Mouse (Mus musculus): ENCODE data around the gene Plcl2. TPM values are rescaled to one million over a fixed set of nuclear protein-coding genes. Genes with fewer than 3 reads are reported as not detected.

Gene Plcl2
- polyA plus RNA-seq, 1 experiment from 2014 or later = 8.2 TPM

DNA sequence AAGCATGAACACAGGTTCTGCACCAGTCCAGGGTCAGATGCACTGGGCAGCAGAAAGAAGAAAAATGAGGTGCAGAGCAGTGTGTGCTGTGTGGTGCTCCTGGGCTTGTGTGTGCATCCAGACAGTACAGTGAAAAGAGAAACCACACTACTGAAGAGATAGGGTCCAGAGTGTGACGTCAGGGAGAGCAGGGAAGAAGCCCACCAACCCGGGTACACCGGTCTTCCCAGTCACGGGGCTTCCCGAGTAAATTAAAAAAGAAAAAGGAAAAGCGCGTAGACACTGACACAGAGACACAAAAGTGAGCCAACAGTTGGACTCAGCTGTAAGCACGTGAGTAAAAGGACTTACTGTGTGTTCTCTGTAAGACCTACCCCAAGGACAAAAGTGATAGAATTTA lies 149.7 kb downstream of the Plcl2 start:
- ATAC-seq = no peak

DNA sequence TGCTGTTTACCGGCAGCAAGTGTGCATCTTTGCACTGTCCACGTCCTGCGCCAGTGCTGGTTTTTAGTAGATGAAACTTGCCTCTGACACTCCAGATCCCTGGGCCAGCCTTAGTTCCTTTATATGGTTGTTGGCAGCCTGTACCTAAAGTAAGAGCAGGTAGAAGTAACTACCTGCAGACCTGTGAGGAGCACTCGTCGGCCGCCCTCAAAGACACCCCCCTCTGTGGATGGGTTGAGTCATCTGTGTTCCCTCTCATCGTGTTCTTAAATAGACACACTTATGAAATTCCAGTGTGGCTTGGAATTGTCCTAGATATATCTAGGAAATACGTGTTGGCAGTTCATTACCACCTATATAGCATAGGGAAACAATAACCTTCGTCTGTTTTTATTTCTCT lies 158.4 kb downstream of the Plcl2 start:
- Histone ChIP-seq H3K27ac (ENCODE audit: low read depth, low read length) (no peak overlapping the region), H3K9ac (ENCODE audit: low read depth, low read length) (no peak overlapping the region), H3K4me1 (ENCODE audit: control insufficient read depth, insufficient read depth, low read depth, low read length) (no peaks in the 10 kb centered on the region), H3K4me3 (ENCODE audit: low read length) (no peak overlapping the region), H3K9me3 (ENCODE audit: control insufficient read depth, low read length) (no peaks in the 10 kb centered on the region), H3K36me3 (ENCODE audit: control insufficient read depth, insufficient read depth, low read length) (no peaks in the 10 kb centered on the region), H3K27me3 (replicated peaks; ENCODE audit: control insufficient read depth, insufficient read depth, low read length) (no peaks in the 10 kb centered on the region), H3K4me2 (ENCODE audit: low read length) (no peak overlapping the region)
- WGBS = 90% methylated on average over 9 of the region's 9 CpGs
- no peak for ATAC-seq

More for the DNA sequence above, 149.7 kb downstream of the Plcl2 start:
- no peak overlapping the region for H3K9ac ChIP-seq (ENCODE audit: low read depth, low read length)
- H3K36me3 ChIP-seq (ENCODE audit: control insufficient read depth, insufficient read depth, low read length) = no peaks in the 10 kb centered on the region
- 91% methylated on average over 8 of the region's 8 CpGs for WGBS
- no peaks in the 10 kb centered on the region for H3K9me3 ChIP-seq (ENCODE audit: control insufficient read depth, low read length)
- no peaks in the 10 kb centered on the region for H3K4me1 ChIP-seq (ENCODE audit: control insufficient read depth, insufficient read depth, low read depth, low read length)
- no peaks in the 10 kb centered on the region for H3K27me3 ChIP-seq (replicated peaks; ENCODE audit: control insufficient read depth, insufficient read depth, low read length)
- H3K4me2 ChIP-seq (ENCODE audit: low read length) = no peak overlapping the region
- H3K4me3 ChIP-seq (ENCODE audit: low read length) = no peak overlapping the region
- no peak overlapping the region for H3K27ac ChIP-seq (ENCODE audit: low read depth, low read length)

DNA sequence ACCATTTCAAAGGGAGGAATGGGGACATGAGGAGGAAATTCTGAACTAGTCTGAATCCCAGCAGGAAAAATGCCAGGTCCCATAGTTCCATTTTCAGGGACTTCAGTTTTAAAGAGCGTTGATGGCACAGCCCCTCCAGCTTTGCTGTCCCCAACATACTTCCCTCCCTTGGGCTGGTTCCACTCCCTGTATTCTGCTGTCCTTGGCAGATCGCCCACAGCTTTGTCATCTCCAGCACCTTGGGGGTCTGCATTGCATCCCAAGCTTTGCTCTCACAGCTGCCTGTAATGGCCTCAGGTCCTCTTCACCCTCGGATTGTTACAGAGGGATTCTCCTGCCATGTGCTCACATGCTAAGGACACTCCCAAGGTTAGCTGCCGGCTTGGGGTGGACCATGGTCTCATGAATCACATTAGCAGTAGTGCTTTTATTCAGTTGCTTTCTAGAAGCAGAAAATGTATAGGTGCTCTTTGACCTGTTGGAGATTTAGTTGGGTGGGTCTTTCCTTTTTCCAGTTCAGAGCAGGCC lies 159.5 kb downstream of the Plcl2 start:
- Histone ChIP-seq H3K9me3 (ENCODE audit: control insufficient read depth, low read length) (no peaks in the 10 kb centered on the region), H3K4me2 (ENCODE audit: low read length) (no peak overlapping the region), H3K36me3 (ENCODE audit: control insufficient read depth, insufficient read depth, low read length) (no peaks in the 10 kb centered on the region), H3K9ac (ENCODE audit: low read depth, low read length) (no peak overlapping the region), H3K4me1 (ENCODE audit: control insufficient read depth, insufficient read depth, low read depth, low read length) (no peaks in the 10 kb centered on the region), H3K27ac (ENCODE audit: low read depth, low read length) (no peak overlapping the region), H3K27me3 (replicated peaks; ENCODE audit: control insufficient read depth, insufficient read depth, low read length) (no peaks in the 10 kb centered on the region), H3K4me3 (ENCODE audit: low read length) (no peak overlapping the region)
- ATAC-seq = no peak; the same call in 1 of the 2 replicates
- WGBS = 73% methylated on average over 4 of the region's 4 CpGs

DNA sequence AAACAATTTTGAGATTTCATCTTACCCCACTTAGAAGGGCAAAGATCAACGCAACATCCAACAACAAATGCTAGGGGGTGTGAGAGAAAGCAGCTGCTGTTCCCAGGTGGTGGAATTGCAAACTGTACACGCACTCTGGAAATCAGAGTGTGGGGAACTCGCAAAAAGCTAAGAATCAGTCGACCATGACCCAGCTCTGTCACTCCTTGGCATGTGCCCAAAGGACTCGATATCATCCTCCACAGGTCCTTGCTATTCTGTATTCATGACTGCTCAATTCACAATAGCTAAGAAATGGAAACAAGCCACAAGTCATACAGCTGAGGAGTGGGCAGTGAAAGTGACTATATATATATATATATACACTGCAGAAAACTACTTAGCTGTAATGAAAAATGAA lies 162.2 kb downstream of the Plcl2 start:
- Histone ChIP-seq H3K9me3 (ENCODE audit: control insufficient read depth, low read length) (no peaks in the 10 kb centered on the region), H3K4me3 (ENCODE audit: low read length) (no peak overlapping the region), H3K4me2 (ENCODE audit: low read length) (no peak overlapping the region), H3K9ac (ENCODE audit: low read depth, low read length) (no peak overlapping the region), H3K27ac (ENCODE audit: low read depth, low read length) (no peak overlapping the region), H3K27me3 (replicated peaks; ENCODE audit: control insufficient read depth, insufficient read depth, low read length) (no peaks in the 10 kb centered on the region), H3K4me1 (ENCODE audit: control insufficient read depth, insufficient read depth, low read depth, low read length) (no peaks in the 10 kb centered on the region), H3K36me3 (ENCODE audit: control insufficient read depth, insufficient read depth, low read length) (no peaks in the 10 kb centered on the region)
- WGBS = 58% methylated on average over 5 of the region's 5 CpGs
- ATAC-seq = 0 out of 2 replicates have a peak, but pooled peaks have one; percentile 40

DNA sequence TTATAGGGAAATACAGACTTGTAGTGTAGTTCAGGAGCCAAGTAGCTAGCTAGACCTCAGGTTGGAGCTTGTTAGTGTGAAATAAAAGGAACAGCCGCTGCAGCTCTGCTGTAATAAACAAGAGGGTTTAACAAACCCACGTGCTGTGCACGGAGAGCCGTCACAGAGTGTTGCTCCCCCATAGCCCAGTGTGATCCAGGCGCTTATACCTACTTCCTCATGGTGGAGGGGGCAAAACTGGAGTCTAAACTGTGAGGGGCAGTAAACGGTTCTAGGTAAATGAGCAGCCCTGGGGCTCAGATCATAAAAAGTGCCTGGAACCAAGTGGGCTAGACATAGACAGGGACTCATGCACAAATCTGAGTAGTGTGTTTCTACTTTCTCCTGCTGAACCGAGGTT lies 165.4 kb downstream of the Plcl2 start:
- no peaks in the 10 kb centered on the region for H3K36me3 ChIP-seq (ENCODE audit: control insufficient read depth, insufficient read depth, low read length)
- 88% methylated on average over 7 of the region's 7 CpGs for WGBS
- no peak for ATAC-seq
- H3K9ac ChIP-seq (ENCODE audit: low read depth, low read length) = no peak overlapping the region
- H3K9me3 ChIP-seq (ENCODE audit: control insufficient read depth, low read length) = no peaks in the 10 kb centered on the region
- no peak overlapping the region for H3K27ac ChIP-seq (ENCODE audit: low read depth, low read length)
- no peak overlapping the region for H3K4me3 ChIP-seq (ENCODE audit: low read length)
- H3K4me2 ChIP-seq (ENCODE audit: low read length) = no peak overlapping the region
- H3K4me1 ChIP-seq (ENCODE audit: control insufficient read depth, insufficient read depth, low read depth, low read length) = peaks cover 10% of the 10 kb centered on the region
- H3K27me3 ChIP-seq (replicated peaks; ENCODE audit: control insufficient read depth, insufficient read depth, low read length) = no peaks in the 10 kb centered on the region

DNA sequence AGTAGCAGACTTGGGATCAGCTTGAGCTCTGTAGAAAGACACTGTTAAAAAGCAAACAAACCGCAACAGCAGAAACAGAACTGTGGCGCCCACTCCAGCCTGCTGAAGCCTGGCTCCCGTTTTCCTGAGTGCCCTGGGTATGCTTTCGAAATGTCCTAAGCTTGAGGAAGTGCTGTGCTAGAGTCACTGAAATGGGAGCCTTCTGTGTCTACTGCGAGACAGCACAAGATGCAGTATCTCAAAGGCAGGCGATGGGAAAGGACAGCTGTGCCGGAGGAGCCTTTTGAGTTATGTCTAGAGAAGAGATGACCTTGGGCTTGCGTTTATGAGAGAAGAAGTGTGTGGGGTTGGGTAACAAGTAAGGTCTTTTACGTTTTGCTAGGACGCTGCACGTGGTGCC lies 166.0 kb downstream of the Plcl2 start:
- no peak overlapping the region for H3K4me2 ChIP-seq (ENCODE audit: low read length)
- no peak overlapping the region for H3K4me3 ChIP-seq (ENCODE audit: low read length)
- no peaks in the 10 kb centered on the region for H3K27me3 ChIP-seq (replicated peaks; ENCODE audit: control insufficient read depth, insufficient read depth, low read length)
- no peaks in the 10 kb centered on the region for H3K9me3 ChIP-seq (ENCODE audit: control insufficient read depth, low read length)
- no peaks in the 10 kb centered on the region for H3K36me3 ChIP-seq (ENCODE audit: control insufficient read depth, insufficient read depth, low read length)
- H3K4me1 ChIP-seq (ENCODE audit: control insufficient read depth, insufficient read depth, low read depth, low read length) = peaks cover 10% of the 10 kb centered on the region
- no peak overlapping the region for H3K9ac ChIP-seq (ENCODE audit: low read depth, low read length)
- H3K27ac ChIP-seq (ENCODE audit: low read depth, low read length) = no peak overlapping the region
- ATAC-seq = no peak
- WGBS = 93% methylated on average over 11 of the region's 11 CpGs

DNA sequence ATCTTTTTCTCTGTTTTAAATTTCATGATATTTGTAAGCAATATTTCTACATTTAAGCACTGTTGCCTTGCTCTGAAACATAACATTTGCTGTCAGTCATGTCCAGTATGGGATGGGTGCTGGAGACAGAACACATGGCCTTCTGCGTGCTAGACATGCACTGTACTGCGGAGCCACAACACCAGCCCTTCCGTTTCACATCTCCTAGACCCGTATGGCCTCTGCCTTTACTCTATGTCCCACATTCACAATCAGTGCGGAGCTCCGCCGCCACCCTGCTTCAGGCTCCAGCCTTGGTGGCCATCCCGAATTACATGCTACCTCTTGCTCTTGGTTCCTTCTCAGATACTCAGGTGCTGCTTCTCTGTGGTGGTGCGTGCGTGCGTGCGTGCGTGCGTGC lies 168.1 kb downstream of the Plcl2 start:
- Histone ChIP-seq H3K4me2 (ENCODE audit: low read length) (no peak overlapping the region), H3K36me3 (ENCODE audit: control insufficient read depth, insufficient read depth, low read length) (no peaks in the 10 kb centered on the region), H3K4me1 (ENCODE audit: control insufficient read depth, insufficient read depth, low read depth, low read length) (peaks cover 10% of the 10 kb centered on the region), H3K9ac (ENCODE audit: low read depth, low read length) (no peak overlapping the region), H3K27me3 (replicated peaks; ENCODE audit: control insufficient read depth, insufficient read depth, low read length) (no peaks in the 10 kb centered on the region), H3K27ac (ENCODE audit: low read depth, low read length) (no peak overlapping the region), H3K4me3 (ENCODE audit: low read length) (no peak overlapping the region), H3K9me3 (ENCODE audit: control insufficient read depth, low read length) (no peaks in the 10 kb centered on the region)
- ATAC-seq = no peak
- WGBS = 92% methylated on average over 14 of the region's 14 CpGs

DNA sequence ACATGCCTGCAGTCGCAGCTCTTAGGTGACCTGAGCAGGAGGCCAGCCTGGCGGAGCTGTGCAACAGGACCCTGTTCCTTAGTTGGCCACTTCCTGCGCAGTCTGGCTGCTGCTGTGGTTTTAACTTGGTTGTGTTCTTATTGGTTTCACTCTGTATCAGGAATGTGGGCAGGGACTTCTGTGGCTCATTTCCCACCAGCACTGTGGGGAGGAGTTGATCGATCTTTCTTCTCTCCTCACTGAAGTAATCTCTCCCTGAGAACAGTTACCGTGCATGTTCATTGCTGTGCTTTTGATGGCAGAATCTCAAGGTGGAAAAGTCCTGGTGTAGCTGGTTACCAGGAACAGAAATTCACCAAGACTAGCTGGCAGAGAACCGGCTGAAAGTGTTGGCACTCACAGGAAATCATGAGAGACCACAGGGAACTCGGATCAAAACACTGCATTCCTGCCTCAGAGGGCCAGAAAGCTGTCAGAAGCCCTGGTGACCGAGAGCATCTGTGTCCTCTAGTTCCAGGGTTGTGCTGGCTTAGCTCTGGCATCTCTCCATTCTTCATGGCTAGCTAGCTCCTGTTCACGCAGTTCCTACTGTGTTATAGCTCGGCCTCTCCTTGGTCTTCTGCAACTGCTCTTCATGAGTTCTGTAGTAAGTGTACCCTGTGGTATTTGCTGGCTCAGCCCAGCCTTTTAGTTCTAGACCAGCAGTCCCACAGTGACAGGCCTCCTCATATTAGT lies 168.9 kb downstream of the Plcl2 start:
- H3K9me3 ChIP-seq (ENCODE audit: control insufficient read depth, low read length) = no peaks in the 10 kb centered on the region
- H3K4me3 ChIP-seq (ENCODE audit: low read length) = no peak overlapping the region
- no peak overlapping the region for H3K4me2 ChIP-seq (ENCODE audit: low read length)
- WGBS = 62% methylated on average over 10 of the region's 10 CpGs
- H3K27ac ChIP-seq (ENCODE audit: low read depth, low read length) = peak overlapping the region; percentile 27; the same call in 1 of the 2 replicates
- peaks cover 10% of the 10 kb centered on the region for H3K4me1 ChIP-seq (ENCODE audit: control insufficient read depth, insufficient read depth, low read depth, low read length)
- H3K9ac ChIP-seq (ENCODE audit: low read depth, low read length) = no peak overlapping the region
- H3K27me3 ChIP-seq (replicated peaks; ENCODE audit: control insufficient read depth, insufficient read depth, low read length) = no peaks in the 10 kb centered on the region
- peak; percentile 41 for ATAC-seq
- no peaks in the 10 kb centered on the region for H3K36me3 ChIP-seq (ENCODE audit: control insufficient read depth, insufficient read depth, low read length)

DNA sequence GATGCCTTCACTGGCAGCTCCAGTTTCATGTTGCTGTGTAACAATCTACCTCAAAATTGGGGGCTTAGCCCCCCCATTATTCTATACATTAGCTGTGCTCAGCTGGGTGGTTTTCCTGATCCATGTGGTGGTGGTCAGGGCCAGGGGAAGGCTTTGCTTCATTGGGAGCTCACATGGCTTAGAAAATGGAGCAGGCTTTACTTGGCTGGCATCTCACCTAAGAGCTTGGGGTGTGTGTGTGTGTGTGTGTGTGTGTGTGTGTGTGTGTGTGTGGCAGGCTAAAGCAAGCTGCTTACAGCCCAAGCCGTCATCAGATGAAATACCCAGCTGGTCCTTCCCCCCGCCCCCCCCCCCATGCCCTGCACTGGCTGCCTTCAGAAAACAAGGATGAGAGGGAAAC lies 169.5 kb downstream of the Plcl2 start:
- no peaks in the 10 kb centered on the region for H3K36me3 ChIP-seq (ENCODE audit: control insufficient read depth, insufficient read depth, low read length)
- WGBS = 48% methylated on average over 2 of the region's 2 CpGs
- 0 out of 2 replicates have a peak overlapping the region, but pooled peaks have one; percentile 27 for H3K27ac ChIP-seq (ENCODE audit: low read depth, low read length)
- peaks cover 10% of the 10 kb centered on the region for H3K4me1 ChIP-seq (ENCODE audit: control insufficient read depth, insufficient read depth, low read depth, low read length)
- no peak overlapping the region for H3K4me2 ChIP-seq (ENCODE audit: low read length)
- peak; percentile 59 for ATAC-seq
- no peaks in the 10 kb centered on the region for H3K27me3 ChIP-seq (replicated peaks; ENCODE audit: control insufficient read depth, insufficient read depth, low read length)
- H3K9me3 ChIP-seq (ENCODE audit: control insufficient read depth, low read length) = no peaks in the 10 kb centered on the region
- H3K4me3 ChIP-seq (ENCODE audit: low read length) = no peak overlapping the region
- no peak overlapping the region for H3K9ac ChIP-seq (ENCODE audit: low read depth, low read length)
